Mouse (Mus musculus) ES-E14 (cell line): ENCODE measurements around the gene Gm5431. TPM values are rescaled to one million over a fixed set of nuclear protein-coding genes. Genes with fewer than 3 reads are reported as not detected.

Source experiments
- DNase-seq: peaks from one replicate; pipeline ENCODE4 v3.0.0-alpha.2; 2013; ENCODE audit warnings: low read depth, low spot score
- H3K27ac ChIP-seq: 2 replicates; pipeline ENCODE4 v1.5.1; 2012; ENCODE audit warnings: low read depth, mild to moderate bottlenecking, low read length, moderate library complexity, mixed read lengths; ENCODE audit not compliant: poor library complexity, insufficient read depth, severe bottlenecking
- H3K36me3 ChIP-seq: 2 replicates; pipeline ENCODE4 v1.6.1; 2012; ENCODE audit warnings: mild to moderate bottlenecking, low read length, moderate library complexity, mixed read lengths; ENCODE audit not compliant: control insufficient read depth, poor library complexity, insufficient read depth, severe bottlenecking
- H3K4me1 ChIP-seq, 2 experiments: fragments of 150-350 bp in 1 of 2; sonication (generic) in 1 of 2; 2 replicates each; pipeline ENCODE4 v1.6.1; 2012; ENCODE audit warnings: low read length in 2 of 2, mild to moderate bottlenecking in 1 of 2, mixed read lengths in 1 of 2; ENCODE audit not compliant: control insufficient read depth in 2 of 2, insufficient read depth in 2 of 2, poor library complexity in 1 of 2
- H3K4me3 ChIP-seq, 2 experiments: fragments of 150-350 bp in 1 of 2; sonication (generic) in 1 of 2; 2 replicates each; pipeline ENCODE4 v1.5.1; 2012; ENCODE audit warnings: low read length in 2 of 2, low read depth in 1 of 2, mild to moderate bottlenecking in 1 of 2, mixed read lengths in 1 of 2; ENCODE audit not compliant: insufficient read depth in 1 of 2, poor library complexity in 1 of 2, severe bottlenecking in 1 of 2
- H3K9ac ChIP-seq: 2 replicates; pipeline ENCODE4 v1.6.1; 2012; ENCODE audit warnings: low read depth, mild to moderate bottlenecking, low read length, mixed read lengths; ENCODE audit not compliant: poor library complexity, insufficient read depth, severe bottlenecking
- H3K9me3 ChIP-seq: fragments of 150-350 bp; sonication (generic); 2 replicates; pipeline ENCODE4 v1.6.1; 2012; ENCODE audit warnings: low read depth, mild to moderate bottlenecking, low read length; ENCODE audit not compliant: control insufficient read depth, insufficient read depth
- CHD2 ChIP-seq: IDR thresholded peaks from 2 replicates; pipeline ENCODE4 v1.6.1; 2014; ENCODE audit warnings: mild to moderate bottlenecking, low read depth, low read length, inconsistent platforms
- HCFC1 ChIP-seq: IDR thresholded peaks from 2 replicates; pipeline ENCODE4 v1.6.1; 2012; ENCODE audit warnings: low read length, inconsistent platforms, borderline replicate concordance; ENCODE audit not compliant: insufficient read depth
- MAFK ChIP-seq: IDR thresholded peaks from 2 replicates; pipeline ENCODE4 v1.6.1; 2014; ENCODE audit warnings: mild to moderate bottlenecking, low read depth, low read length, inconsistent platforms; ENCODE audit not compliant: insufficient read depth
- ZC3H11A ChIP-seq: IDR thresholded peaks from 2 replicates; pipeline ENCODE4 v1.6.1; 2012; ENCODE audit warnings: low read depth, mild to moderate bottlenecking, inconsistent platforms, low read length, borderline replicate concordance
- ZNF384 ChIP-seq: IDR thresholded peaks from 2 replicates; pipeline ENCODE4 v1.6.1; 2012; ENCODE audit warnings: low read depth, low read length, inconsistent platforms
- in situ Hi-C, 2 experiments: fragments of 600-800 bp; cut with MboI; formaldehyde crosslinking; loops; one replicate each; pipeline ENCODE4 v1.15.1; 2025; ENCODE audit warnings: low sequenced_read_pairs in 2 of 2, inconsistent platforms in 1 of 2; ENCODE audit not compliant: unreplicated experiment in 2 of 2
- total RNA-seq: library from RNA; depleted of rRNA; stranded (reverse); fragments of 300-350 nt; gene quantifications from 2 replicates; pipeline ENCODE4 v1.2.3, GENCODE M21; 2012

Gm5431 gene
- total RNA-seq, 1 experiment = not detected

DNA sequence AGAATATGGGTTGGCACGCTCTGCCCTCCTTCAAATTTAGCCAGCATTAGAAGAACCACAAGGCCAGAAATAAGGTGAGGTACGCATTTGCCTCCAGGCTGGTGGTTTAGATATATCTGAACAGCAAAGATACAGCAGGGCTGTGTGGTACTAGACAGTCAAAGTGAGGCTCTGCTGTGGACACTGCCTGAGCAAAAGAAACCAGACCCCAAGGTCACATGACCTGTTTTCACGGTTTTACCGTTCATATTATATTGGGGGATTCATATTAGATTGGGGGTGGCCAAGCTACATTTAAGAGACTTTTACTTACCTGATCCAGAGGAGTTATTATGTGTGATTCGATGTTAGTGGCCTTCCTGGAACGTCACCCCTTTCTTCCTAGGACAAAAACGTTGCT lies 31.2 kb downstream of the Gm5431 start:
- no peak overlapping the region for H3K27ac ChIP-seq
- no peaks in the 10 kb centered on the region for H3K9me3 ChIP-seq
- no peaks in the 10 kb centered on the region for H3K36me3 ChIP-seq
- TF ChIP-seq CHD2 = no peak
- no peak for TF ChIP-seq ZC3H11A
- TF ChIP-seq ZNF384 = no peak
- TF ChIP-seq HCFC1 = no peak
- TF ChIP-seq MAFK = no peak
- in situ Hi-C loops = loop anchor here (5.0 to 25.0 kb wide), 4 partner anchors 227 to 394 kb away; partner anchors contain the start of gene Olfr1396 (in 1 of the 2)
- H3K4me3 ChIP-seq = 0 out of 4 replicates have a peak overlapping the region, but pooled peaks of 1 of the 2 experiments have one; percentile 0
- H3K9ac ChIP-seq = no peak overlapping the region
- H3K4me1 ChIP-seq = peaks cover 0 to 5% of the 10 kb centered on the region in 2 experiments; a peak in 1 of 4 replicates
- no peak for DNase-seq

- DNase-seq = no peak
- Histone ChIP-seq H3K36me3 (no peaks in the 10 kb centered on the region), H3K4me1 (peaks cover 0 to 5% of the 10 kb centered on the region in 2 experiments; a peak in 1 of 4 replicates), H3K9me3 (no peaks in the 10 kb centered on the region), H3K4me3 (no peak overlapping the region), H3K27ac (no peak overlapping the region; the same call in 1 of the 2 replicates), H3K9ac (no peak overlapping the region)
- TF ChIP-seq ZNF384 (no peak), CHD2 (no peak), HCFC1 (no peak), ZC3H11A (no peak), MAFK (no peak)
- in situ Hi-C loops = loop anchor here (5.0 to 25.0 kb wide), 4 partner anchors 228 to 395 kb away; partner anchors contain the start of gene Olfr1396 (in 1 of the 2)
These were observed 32.5 kb downstream of the Gm5431 start for GRCm38 (mm10) chr11:48869380-48870110.

- Histone ChIP-seq H3K36me3 (no peaks in the 10 kb centered on the region), H3K4me3 (no peak overlapping the region), H3K4me1 (peaks cover 0 to 3% of the 10 kb centered on the region in 2 experiments; a peak in 1 of 4 replicates), H3K27ac (no peak overlapping the region), H3K9ac (no peak overlapping the region), H3K9me3 (no peaks in the 10 kb centered on the region)
- in situ Hi-C loops = loop anchor here in 1 of 2 experiments (25.0 kb wide), 1 partner anchor 396 kb away; no protein-coding TSS in a partner anchor
- TF ChIP-seq CHD2 (no peak), MAFK (no peak), ZC3H11A (no peak), ZNF384 (no peak), HCFC1 (no peak)
- DNase-seq = no peak
These were observed 35.5 kb downstream of the Gm5431 start for GRCm38 (mm10) chr11:48866481-48866880.

- DNase-seq = no peak
- H3K4me1 ChIP-seq = no peaks in the 10 kb centered on the region; a peak in 1 of 4 replicates
- H3K27ac ChIP-seq = no peak overlapping the region
- no peaks in the 10 kb centered on the region for H3K36me3 ChIP-seq
- no peaks in the 10 kb centered on the region for H3K9me3 ChIP-seq
- H3K4me3 ChIP-seq = no peak overlapping the region
- in situ Hi-C loops = loop anchor here in 1 of 2 experiments (25.0 kb wide), 1 partner anchor 398 kb away; no protein-coding TSS in a partner anchor
- no peak overlapping the region for H3K9ac ChIP-seq
- TF ChIP-seq ZC3H11A = no peak
- TF ChIP-seq MAFK = no peak
- no peak for TF ChIP-seq ZNF384
- no peak for TF ChIP-seq CHD2
- TF ChIP-seq HCFC1 = no peak
These were observed 38.2 kb downstream of the Gm5431 start for GRCm38 (mm10) chr11:48863808-48864207.
